ENCODE assay signal across 16 mouse cellular contexts in the genomic region with DNA sequence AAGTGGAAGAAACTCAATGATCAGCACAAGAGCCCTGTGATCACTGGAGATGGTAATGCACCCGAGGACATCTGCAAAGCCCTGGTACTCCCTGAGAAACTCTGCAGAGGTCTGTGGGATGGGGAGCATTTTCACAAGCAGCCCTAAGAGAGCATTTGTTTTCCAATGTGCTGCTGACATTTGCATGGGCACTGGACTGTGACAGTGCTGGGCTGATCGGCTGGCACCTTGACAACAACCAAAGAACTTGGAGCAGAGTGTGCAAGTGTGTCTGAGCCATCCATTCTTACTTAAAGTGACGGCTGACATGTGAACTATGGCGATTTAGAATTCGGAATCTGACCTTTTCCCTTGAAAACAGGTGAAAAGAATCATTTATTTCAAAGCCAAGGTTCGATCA. TPM values are rescaled to one million over a fixed set of nuclear protein-coding genes. Genes with fewer than 3 reads are reported as not detected.
A peak's percentile ranks its signal among the peaks of the same experiment; 100 is the strongest.
DNase-seq lines count a peak whose midpoint lies in the region; ATAC-seq and TF ChIP-seq lines count a peak whose summit lies in the region.
"Had no signal": no experiment of that assay in that cellular context is flagged by ENCODE, and none has a peak within 500 bp of the region (broad histone marks: within the 10 kb centered on the region; RNA-seq: fewer than 3 reads in every experiment).

No protein-coding gene starts in this region.

- H3K36me3 ChIP-seq in CH12.LX (replicated peaks in 1 of 2; ENCODE audit: control insufficient read depth in 1 of 2, insufficient read depth in 1 of 2, low read length in 1 of 2), result no peaks in the 10 kb centered on the region
- H3K36me3 ChIP-seq in hindbrain, embryonic 14.5 days (replicated peaks; ENCODE audit: control insufficient read depth, insufficient read depth), result no peaks in the 10 kb centered on the region
- H3K36me3 ChIP-seq in forebrain, embryonic 10.5 days (replicated peaks), result no peaks in the 10 kb centered on the region
- H3K36me3 ChIP-seq: heart, embryonic 10.5 days had no signal

- no peak for TF ChIP-seq POLR2A in CH12.LX (IDR thresholded peaks at IDR 0.05; ENCODE audit: low read depth, low read length)

- no peak overlapping the region for H3K4me2 ChIP-seq in CH12.LX (ENCODE audit: insufficient read depth, low read depth, poor library complexity, severe bottlenecking)
- no peak overlapping the region for H3K4me2 ChIP-seq in hindbrain, embryonic 14.5 days (replicated peaks)

- peaks cover 0 to 12% of the 10 kb centered on the region in 2 experiments; a peak in 2 of 4 replicates for H3K4me1 ChIP-seq in CH12.LX (ENCODE audit: control insufficient read depth in 1 of 2, insufficient read depth in 2 of 2)
- peaks cover 21% of the 10 kb centered on the region for H3K4me1 ChIP-seq in hindbrain, embryonic 14.5 days (replicated peaks; ENCODE audit: control insufficient read depth, insufficient read depth, low read length)
- H3K4me1 ChIP-seq in forebrain, embryonic 10.5 days, result peaks cover 14% of the 10 kb centered on the region
- H3K4me1 ChIP-seq: heart, embryonic 10.5 days had no signal

- TF ChIP-seq CTCF in CH12.LX (conservative IDR thresholded peaks at IDR 0.05 in 1 of 2, IDR thresholded peaks at IDR 0.05 in 1 of 2; ENCODE audit: low read depth in 2 of 2, low read length in 2 of 2), result no peak

- no peaks in the 10 kb centered on the region for H3K27me3 ChIP-seq in CH12.LX (replicated peaks)
- H3K27me3 ChIP-seq in hindbrain, embryonic 14.5 days (ENCODE audit: control insufficient read depth, insufficient read depth, low read length), result no peaks in the 10 kb centered on the region
- peaks cover 4% of the 10 kb centered on the region; the same call in 1 of the 2 replicates for H3K27me3 ChIP-seq in forebrain, embryonic 10.5 days (ENCODE audit: poor library complexity, severe bottlenecking)

- H3K27ac ChIP-seq in CH12.LX (ENCODE audit: insufficient read depth, low read depth), result no peak overlapping the region
- no peak overlapping the region for H3K27ac ChIP-seq in hindbrain, embryonic 14.5 days
- no peak overlapping the region for H3K27ac ChIP-seq in forebrain, embryonic 10.5 days
- H3K27ac ChIP-seq: heart, embryonic 10.5 days; kidney, postnatal 0 days had no signal

- TF ChIP-seq EP300 in CH12.LX (IDR thresholded peaks at IDR 0.05; ENCODE audit: low read length), result no peak

- H3K9me3 ChIP-seq in CH12.LX (replicated peaks; ENCODE audit: low read length), result no peaks in the 10 kb centered on the region
- no peaks in the 10 kb centered on the region for H3K9me3 ChIP-seq in hindbrain, embryonic 14.5 days (ENCODE audit: control insufficient read depth, low read length)
- H3K9me3 ChIP-seq in forebrain, embryonic 10.5 days, result no peaks in the 10 kb centered on the region
- H3K9me3 ChIP-seq: heart, embryonic 10.5 days had no signal

- ATAC-seq in hindbrain, embryonic 14.5 days (ENCODE audit: low FRiP score), result peak; percentile 74; the same call in 1 of the 2 replicates

- no peaks in the 10 kb centered on the region for H3K79me2 ChIP-seq in CH12.LX (replicated peaks; ENCODE audit: control insufficient read depth, extremely low read depth, insufficient read depth, poor library complexity, severe bottlenecking)

- no peak overlapping the region for H3K9ac ChIP-seq in CH12.LX (ENCODE audit: insufficient read depth, low read depth)
- no peak overlapping the region for H3K9ac ChIP-seq in hindbrain, embryonic 14.5 days

- no peak overlapping the region for H3K4me3 ChIP-seq in CH12.LX (replicated peaks in 1 of 3; ENCODE audit: low read depth in 2 of 3, low read length in 2 of 3, poor library complexity in 1 of 3)
- H3K4me3 ChIP-seq in hindbrain, embryonic 14.5 days (replicated peaks; ENCODE audit: low read length), result no peak overlapping the region
- H3K4me3 ChIP-seq in forebrain, embryonic 10.5 days, result no peak overlapping the region
- H3K4me3 ChIP-seq: heart, embryonic 10.5 days had no signal

- in situ Hi-C loops in CH12.LX (cut with MboI; ENCODE audit: low pct_ligation_motif_present, low pct_unique_long_range_greater_than_20kb, low sequenced_read_pairs), result no loop called here

- WGBS in hindbrain, embryonic 14.5 days, result 36% methylated on average over 6 of the region's 6 CpGs
- 78% methylated on average over 6 of the region's 6 CpGs for WGBS in forebrain, embryonic 10.5 days

- dilution Hi-C loops in CH12.LX (cut with MboI; ENCODE audit: extremely low pct_ligation_motif_present, extremely low pct_unique_long_range_greater_than_20kb, low sequenced_read_pairs), result no loop called here

- TF ChIP-seq RAD21 in CH12.LX (IDR thresholded peaks at IDR 0.05; ENCODE audit: low read depth, low read length), result no peak

- peak; percentile 5 for DNase-seq in embryo, embryonic 9.5 days (ENCODE audit: extremely low spot score)
- no peak for DNase-seq in embryo, embryonic 10 days (ENCODE audit: low spot score)
- DNase-seq in CH12.LX (ENCODE audit: extremely low read depth), result peak; percentile 17
- DNase-seq in hindbrain, embryonic 14.5 days (ENCODE audit: low spot score), result no peak
- peak; percentile 26 for DNase-seq in kidney, postnatal 14 days
- no peak for DNase-seq in gastrocnemius, adult 8-10 months (ENCODE audit: low spot score in 2 of 2)
- DNase-seq in right cerebral cortex, adult 2 months (ENCODE audit: low spot score in 2 of 2), result no peak
- no peak for DNase-seq in forebrain, embryonic 10.5 days (ENCODE audit: extremely low spot score, low spot score)
- DNase-seq: adrenal gland, adult 2 months; gastrocnemius, postnatal 25 days; lung, postnatal 14 days; thymus, adult 2 months had no signal

TF ChIP-seq in CH12.LX, 34 proteins besides CTCF, POLR2A, EP300 and RAD21:
- TF ChIP-seq JUND (conservative IDR thresholded peaks at IDR 0.05; ENCODE audit: low read depth, low read length), result no peak
- TF ChIP-seq NRF1 (IDR thresholded peaks at IDR 0.05; ENCODE audit: low read depth, low read length), result no peak
- no peak for TF ChIP-seq GABPA (IDR thresholded peaks at IDR 0.05; ENCODE audit: insufficient replicate concordance, low read depth, low read length)
- TF ChIP-seq ELF1 (IDR thresholded peaks at IDR 0.05; ENCODE audit: low read depth, low read length), result no peak
- no peak for TF ChIP-seq PAX5 (IDR thresholded peaks at IDR 0.05; ENCODE audit: low read length)
- TF ChIP-seq ZMIZ1 (IDR thresholded peaks at IDR 0.05; ENCODE audit: low read depth, low read length), result no peak
- no peak for TF ChIP-seq KAT2A (IDR thresholded peaks at IDR 0.05; ENCODE audit: insufficient replicate concordance, low read length)
- TF ChIP-seq CHD1 (IDR thresholded peaks at IDR 0.05; ENCODE audit: low read depth, low read length), result no peak

RNA-seq across cellular contexts. Expression of gene Pex5l, which starts 49.4 kb away (rescaled TPM):
- total RNA-seq in CH12.LX (2012; rRNA removed) (0.04 and 0.08 TPM in 2 replicates), CH12.LX (2014; rRNA removed) (0.44 and 0.69 TPM in 2 replicates)
- 0.35 and 0.44 TPM in 2 replicates for polyA plus RNA-seq in CH12.LX (2012; ENCODE audit: insufficient read length, low read depth)
- polyA plus RNA-seq in hindbrain, embryonic 14.5 days (2014; fragmentation: Nextera tagmentation; extraction: Ambion mirVana), result 4.4 and 5.5 TPM in 2 replicates
- under 1 TPM; 0.34 to 0.67 (median 0.43) TPM for total RNA-seq in gastrocnemius, adult 8-10 months (2022)
- 0.78 and 0.81 TPM in 2 replicates for polyA plus RNA-seq in forebrain, embryonic 10.5 days (2016; fragmentation: Nextera tagmentation; extraction: Ambion mirVana)
- total RNA-seq: megakaryocyte-erythroid progenitor cell, adult 5-6 weeks had no signal
- polyA plus RNA-seq: liver, embryonic 16.5 days had no signal

Comparison
In these comparisons a context has a peak if more than half of its experiments do, and no peak if none do; other contexts are left out.
1. DNase-seq: peak in embryo, embryonic 9.5 days (single experiment), CH12.LX (single experiment) and kidney, postnatal 14 days (single experiment); none in embryo, embryonic 10 days (single experiment), hindbrain, embryonic 14.5 days (single experiment), gastrocnemius, adult 8-10 months (0 of 2), right cerebral cortex, adult 2 months (0 of 2) and forebrain, embryonic 10.5 days (single experiment).